Mouse (Mus musculus): ENCODE data around the gene Sec63. TPM values are rescaled to one million over a fixed set of nuclear protein-coding genes. Genes with fewer than 3 reads are reported as not detected.

Sec63 gene
- total RNA-seq, 1 experiment from 2014 or later, result 44.0 TPM

DNA sequence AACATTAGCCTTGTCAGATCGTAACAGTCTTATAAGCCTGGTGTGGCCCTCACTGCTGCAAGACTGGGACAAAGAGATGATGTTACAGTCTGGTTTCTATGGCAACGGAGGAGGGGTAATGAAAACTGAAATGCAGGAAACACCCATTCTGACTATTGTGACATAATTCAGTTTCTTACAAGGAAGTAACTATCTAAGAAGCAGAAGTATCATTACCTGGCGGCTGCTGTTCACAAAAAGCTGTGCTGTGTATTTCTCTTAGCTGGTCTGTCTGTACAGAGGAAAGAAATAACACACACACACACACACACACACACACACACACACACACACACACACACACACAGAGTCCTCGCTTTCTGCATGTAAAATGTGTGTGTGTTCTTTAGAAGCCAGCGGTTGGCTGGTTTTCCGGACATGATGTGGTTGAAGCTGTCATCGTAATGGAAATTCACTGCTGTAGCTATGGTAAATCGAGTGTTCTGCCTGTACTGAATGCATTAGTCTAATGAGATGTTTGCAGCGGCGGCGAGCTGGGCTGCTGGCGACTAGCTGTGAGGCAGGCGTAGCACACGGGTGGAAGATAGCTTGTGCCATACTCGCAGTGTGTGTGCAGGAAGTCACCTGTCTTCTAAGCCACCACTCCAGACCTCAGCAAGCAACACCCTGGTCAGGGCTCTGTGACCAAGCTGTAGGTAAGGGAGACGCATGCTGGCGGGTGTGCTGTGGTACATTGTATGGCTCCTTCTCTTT lies 99.0 kb downstream of the Sec63 start, which contains the start of gene Scml4:
Gene Scml4, plus strand, starts transcription at position 212 of the 753 bp plus-strand sequence.
- peak; percentile 80 for ATAC-seq (ENCODE audit: extremely low read depth, insufficient number of reproducible peaks, low FRiP score, poor library complexity, severe bottlenecking)

DNA sequence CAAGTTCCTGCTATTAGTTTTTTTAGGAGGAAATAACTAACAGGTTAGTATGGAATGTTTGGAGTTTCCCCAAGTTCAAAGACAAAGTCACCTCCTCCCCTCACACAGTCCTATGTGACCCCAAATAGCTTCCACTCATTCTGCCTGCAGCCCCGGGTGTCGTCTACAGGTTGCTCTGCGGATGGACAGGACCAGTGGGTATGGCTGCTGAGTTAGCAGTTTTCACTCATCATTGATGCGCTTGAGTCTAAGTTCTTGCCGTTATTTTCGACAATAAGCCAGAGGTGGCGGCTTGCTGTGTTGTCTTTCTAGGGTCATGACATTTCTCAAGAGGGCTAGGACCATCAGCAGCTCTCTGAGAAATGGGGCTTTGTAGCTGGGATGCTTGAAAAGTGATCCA lies 100.2 kb downstream of the Sec63 start:
- no peak for ATAC-seq (ENCODE audit: extremely low read depth, insufficient number of reproducible peaks, low FRiP score, poor library complexity, severe bottlenecking)

DNA sequence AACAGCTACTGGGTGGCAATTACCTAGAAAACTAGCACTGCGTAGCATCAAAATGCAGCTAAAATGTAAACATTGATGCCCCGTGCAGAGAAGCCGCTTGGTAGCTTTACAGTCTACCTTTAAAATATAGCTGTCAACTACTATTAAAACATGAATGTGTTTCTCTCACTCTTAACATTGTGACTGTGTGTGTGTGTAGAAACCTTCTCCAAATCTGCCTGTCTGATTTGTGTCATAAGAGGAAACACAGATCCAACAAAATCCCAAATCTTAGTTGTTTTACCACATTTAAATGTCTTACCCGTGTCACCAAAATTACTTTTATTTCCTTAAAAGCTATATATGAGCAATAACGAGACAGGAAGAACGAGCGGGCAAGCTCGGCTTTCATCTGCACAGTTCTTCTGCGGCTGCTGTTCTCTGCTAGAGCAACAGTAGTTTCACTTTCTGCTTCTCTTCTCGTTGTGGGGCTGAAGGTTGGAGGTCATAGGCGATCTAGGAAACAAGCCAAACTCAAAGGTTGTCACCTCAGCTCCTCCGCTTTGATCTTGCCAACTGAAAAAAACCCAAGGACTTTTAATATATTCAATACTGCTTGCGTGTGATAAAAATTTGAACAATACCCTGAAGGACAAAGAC lies 100.9 kb downstream of the Sec63 start:
- ATAC-seq (ENCODE audit: extremely low read depth, insufficient number of reproducible peaks, low FRiP score, poor library complexity, severe bottlenecking), result peak; percentile 20; the same call in 1 of the 2 replicates

DNA sequence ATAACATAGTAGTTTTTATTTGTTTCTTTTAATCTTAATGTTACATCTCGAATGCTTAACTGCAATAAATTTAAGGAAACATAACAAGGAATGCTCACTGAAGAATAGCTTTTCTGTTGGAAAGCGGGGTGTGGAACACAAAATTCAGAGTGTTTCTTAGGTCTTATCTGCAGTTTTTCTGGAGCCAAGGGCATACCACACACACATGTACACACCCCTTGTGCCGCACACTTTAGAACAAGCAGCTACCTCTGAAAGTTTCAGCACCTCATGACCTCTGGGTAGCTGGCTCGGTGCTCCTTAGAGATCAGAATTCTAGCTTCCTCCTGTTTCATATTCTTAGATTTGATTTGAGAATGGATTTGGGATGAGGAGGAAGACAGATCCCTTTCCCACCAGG lies 101.5 kb downstream of the Sec63 start:
- ATAC-seq (ENCODE audit: extremely low read depth, insufficient number of reproducible peaks, low FRiP score, poor library complexity, severe bottlenecking), result no peak

DNA sequence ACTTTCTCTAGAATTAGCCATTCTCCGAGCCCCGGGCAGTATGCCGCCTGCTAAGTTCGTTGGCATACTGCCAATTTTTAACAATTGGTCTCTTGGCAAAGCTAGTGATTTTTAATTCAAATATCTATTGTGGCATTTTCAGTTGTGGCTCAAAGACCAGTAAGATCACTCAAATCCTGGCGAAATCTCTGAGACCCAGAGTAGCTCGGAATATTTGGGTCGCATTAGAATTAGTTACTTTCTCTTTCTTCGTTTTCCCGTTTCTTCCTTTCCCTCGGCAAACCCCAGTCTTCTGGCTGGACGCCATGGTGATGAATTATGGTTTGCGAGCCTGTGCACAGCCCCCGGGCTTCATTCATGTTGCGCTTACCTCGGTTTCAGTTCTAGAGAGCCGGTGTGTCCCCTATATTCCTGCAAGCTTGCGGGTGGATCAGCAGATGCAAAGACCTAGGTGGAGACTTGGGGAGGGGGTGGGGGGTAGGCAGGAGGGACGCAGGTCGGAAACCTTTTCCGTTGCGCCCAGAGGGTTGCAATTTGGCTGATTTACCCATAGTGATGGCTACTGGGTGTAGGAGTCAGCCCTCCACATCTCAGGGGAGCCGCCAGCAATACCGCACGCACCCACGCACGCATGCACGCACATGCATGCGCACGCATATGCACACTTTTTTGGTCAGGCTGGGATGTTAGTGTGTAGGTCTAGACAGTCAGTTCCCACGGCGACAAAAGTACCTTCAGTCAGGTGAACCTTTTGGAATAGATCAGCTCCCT lies 102.5 kb downstream of the Sec63 start:
- no peak for ATAC-seq (ENCODE audit: extremely low read depth, insufficient number of reproducible peaks, low FRiP score, poor library complexity, severe bottlenecking)

DNA sequence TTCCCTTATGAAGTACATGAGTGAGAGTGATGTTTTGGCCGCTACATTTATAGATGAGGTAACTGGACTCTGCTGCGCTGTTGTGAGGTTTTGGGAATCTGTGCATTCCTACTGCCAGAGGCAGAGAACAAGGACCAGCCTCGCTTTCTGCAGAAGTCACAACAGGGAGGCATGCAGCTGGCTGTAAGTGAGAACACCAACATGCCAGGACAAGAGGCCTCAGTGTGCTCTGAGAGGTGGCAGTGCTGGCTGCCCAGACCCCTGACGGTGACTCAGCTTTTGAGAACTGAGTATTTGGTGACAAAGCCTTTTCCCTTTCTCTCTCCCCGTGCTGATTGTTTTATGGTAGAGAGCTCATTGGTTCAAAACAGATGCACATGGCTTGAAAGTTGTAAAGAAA lies 103.4 kb downstream of the Sec63 start:
- ATAC-seq (ENCODE audit: extremely low read depth, insufficient number of reproducible peaks, low FRiP score, poor library complexity, severe bottlenecking), result no peak

DNA sequence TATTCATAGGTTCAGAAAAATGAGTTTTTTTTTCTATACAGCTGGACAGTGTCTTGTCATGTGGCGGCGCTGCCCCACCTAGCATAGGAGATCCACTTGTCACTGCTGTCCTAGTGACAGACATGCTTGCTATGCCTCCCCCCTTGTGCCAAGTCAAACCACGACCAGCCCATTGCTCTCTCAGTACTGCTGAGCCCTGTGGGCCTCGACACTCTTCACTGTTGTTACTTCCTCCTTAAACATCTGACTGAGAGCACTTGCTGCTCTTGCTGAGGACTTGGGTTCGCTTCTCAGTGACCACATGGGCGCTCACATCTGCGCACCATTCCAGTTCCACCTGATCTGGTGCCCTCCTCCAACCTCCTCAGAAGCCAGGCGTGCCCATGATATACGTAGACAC lies 107.1 kb downstream of the Sec63 start:
- peak; percentile 20; the same call in 1 of the 2 replicates for ATAC-seq (ENCODE audit: extremely low read depth, insufficient number of reproducible peaks, low FRiP score, poor library complexity, severe bottlenecking)

DNA sequence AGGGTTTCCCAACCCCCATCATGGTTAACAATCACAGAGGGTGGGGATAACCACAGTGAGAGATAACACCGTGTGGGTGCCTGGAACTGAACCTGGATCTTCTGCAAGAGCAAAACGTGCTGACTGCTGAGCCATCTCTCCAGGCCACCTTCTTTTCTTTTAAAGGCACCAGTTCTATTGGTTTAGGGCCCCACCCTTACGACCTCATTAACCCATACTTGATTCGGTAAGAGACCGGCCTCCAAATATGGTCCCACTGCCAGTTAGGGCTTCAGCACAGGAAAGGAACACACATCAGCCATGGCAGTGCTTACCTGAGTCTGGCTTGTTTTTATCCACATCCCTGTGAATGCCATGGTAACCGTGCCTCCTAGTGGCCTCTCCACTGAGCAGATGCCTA lies 108.2 kb downstream of the Sec63 start:
- ATAC-seq (ENCODE audit: extremely low read depth, insufficient number of reproducible peaks, low FRiP score, poor library complexity, severe bottlenecking), result no peak

DNA sequence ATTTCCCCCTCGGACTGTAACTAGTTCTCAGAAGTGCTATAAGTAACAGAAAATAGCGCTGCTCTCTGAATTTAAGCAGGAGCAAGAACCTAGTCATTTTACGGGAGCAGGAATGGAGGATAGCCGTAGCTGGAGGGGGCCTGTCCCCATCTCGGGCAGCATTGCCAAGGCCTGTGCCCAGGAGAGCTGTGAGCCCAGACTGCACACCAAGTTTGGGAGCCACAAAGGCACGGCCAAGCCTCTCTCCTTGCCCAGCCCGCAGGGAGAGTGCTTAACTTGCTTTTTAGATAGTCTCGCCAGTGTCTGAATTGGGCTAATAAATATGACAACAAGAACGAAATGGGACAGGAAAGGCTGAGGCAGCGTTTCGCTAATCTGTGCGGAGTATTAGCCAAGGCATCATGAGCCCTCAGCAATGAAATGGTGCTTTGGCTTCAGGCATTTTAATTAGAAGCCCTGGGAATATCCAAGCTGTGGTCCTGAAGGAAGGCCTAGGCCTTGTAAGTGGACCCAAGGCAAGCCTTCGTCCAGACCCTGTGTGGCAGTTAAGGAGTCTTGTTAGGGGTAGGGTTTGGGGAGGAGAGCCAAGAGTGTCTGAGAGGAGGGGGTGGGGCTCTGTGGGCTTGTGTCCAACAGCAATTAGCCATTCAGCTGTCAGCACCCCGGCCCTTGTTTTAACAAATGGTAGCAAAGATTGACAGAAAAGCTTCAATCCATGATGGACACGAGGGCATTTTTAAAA lies 111.1 kb downstream of the Sec63 start:
- ATAC-seq (ENCODE audit: extremely low read depth, insufficient number of reproducible peaks, low FRiP score, poor library complexity, severe bottlenecking), result no peak

DNA sequence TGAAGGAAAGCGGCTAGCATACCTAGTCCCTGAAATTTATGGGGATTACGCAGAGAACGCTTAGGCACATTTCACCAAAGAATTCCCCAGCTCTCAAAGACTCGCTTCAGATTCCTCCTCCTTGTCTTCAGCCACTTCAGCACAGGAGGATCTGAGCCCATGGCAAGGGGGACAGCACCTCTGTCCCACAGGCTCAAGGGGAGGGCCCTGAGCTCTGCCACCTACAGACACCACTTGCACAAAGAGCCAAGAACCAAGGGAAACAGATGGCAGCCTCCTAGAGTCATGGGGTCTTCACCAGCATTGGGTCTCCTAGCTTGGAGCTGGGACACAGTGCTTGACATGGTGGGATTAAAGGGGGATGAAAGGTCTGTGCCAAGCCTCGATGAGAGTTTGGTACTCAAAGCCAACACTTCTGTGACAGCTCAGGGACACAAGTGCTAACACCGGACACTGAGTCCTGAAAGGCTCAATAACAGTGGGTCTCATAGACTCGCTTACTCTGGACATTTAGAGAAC lies 111.8 kb downstream of the Sec63 start:
- no peak for ATAC-seq (ENCODE audit: extremely low read depth, insufficient number of reproducible peaks, low FRiP score, poor library complexity, severe bottlenecking)

DNA sequence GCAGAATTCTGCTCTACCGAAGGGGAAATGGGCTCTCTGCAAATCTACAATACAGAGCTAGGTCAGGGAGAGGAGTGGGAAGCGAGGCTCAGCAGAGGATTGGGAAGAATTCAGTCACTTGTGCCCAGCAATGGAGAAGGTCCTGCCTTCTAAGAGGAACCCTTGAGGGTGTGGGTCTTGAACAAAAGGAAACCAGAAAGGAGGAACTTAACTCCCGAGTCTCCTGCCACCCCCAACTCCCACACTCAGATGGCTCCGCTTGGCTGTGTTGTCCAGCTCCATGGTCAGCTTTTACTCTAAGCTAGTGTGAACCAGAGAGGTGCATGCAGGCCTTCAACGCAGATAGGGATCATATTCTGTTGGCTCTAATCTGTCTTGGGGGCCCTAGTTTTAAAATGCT lies 114.9 kb downstream of the Sec63 start:
- ATAC-seq (ENCODE audit: extremely low read depth, insufficient number of reproducible peaks, low FRiP score, poor library complexity, severe bottlenecking), result no peak

DNA sequence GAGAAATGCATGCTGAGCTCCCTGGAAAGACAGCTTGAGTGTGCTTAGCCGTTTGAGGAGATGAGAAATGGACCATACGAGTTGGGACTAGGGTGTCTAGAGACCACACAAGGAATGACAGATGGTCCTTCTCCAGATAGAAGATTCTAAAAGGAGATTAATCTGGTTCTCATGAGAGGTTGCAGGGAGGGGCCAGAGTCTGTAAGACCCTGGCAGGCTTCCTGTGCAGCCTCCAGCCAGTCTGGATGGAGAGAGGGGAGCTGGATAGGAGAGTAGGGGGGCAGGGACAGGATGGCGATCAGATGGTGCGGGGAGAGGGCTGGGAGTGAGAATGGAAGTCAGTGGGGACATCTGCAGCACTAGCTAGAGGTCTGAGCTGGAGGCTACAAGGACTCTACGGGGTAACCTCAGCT lies 118.0 kb downstream of the Sec63 start:
- no peak for ATAC-seq (ENCODE audit: extremely low read depth, insufficient number of reproducible peaks, low FRiP score, poor library complexity, severe bottlenecking)

DNA sequence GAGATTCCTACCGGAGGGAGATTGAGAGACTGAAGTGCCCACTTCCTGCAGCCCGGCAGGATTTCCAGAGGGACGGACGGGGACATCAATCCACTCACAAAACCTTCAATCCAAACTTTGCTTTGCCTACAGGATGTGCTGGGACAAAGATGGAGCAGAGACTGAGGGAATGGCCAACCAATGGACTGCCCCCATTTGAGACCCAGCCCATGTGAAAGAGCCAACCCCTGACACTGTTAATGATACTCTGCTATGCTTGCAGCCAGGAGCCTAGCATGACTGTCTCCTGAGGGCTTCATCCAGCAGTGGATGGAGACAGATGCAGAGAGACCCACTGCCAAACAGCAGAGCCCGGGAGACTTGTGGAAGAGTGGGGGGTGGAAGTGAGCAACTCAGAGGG lies 118.4 kb downstream of the Sec63 start:
- no peak for ATAC-seq (ENCODE audit: extremely low read depth, insufficient number of reproducible peaks, low FRiP score, poor library complexity, severe bottlenecking)

Other genes with a start within 250 kb of the Sec63 start
- gene Nr2e1, start 177.9 kb upstream of the Sec63 start, total RNA-seq (2017), result not detected in 2 replicates
- gene Ostm1, start 177.7 kb upstream of the Sec63 start, total RNA-seq (2017), result 47.6 and 50.1 TPM in 2 replicates
- 66.6 and 80.2 TPM in 2 replicates for gene Scml4, start 98.9 kb downstream of the Sec63 start, total RNA-seq (2017)

Measured in neutrophil, adult 5-6 weeks (primary cell).